Mouse (Mus musculus): ENCODE data around the gene Slc35g3. TPM values are rescaled to one million over a fixed set of nuclear protein-coding genes. Genes with fewer than 3 reads are reported as not detected.

Gene Slc35g3
- polyA plus RNA-seq, 1 experiment from 2014 or later: not detected

- TF ChIP-seq CTCF (IDR thresholded peaks at IDR 0.05; ENCODE audit: low read depth): no peak
- H3K9ac ChIP-seq (ENCODE audit: low read depth, low read length): no peak overlapping the region
- 0 out of 2 replicates have a peak, but pooled peaks cover 7% of the 10 kb centered on the region for H3K4me1 ChIP-seq (replicated peaks; ENCODE audit: insufficient read depth, low read length)
- H3K27me3 ChIP-seq (ENCODE audit: insufficient read depth, low read length): no peaks in the 10 kb centered on the region
- no peaks in the 10 kb centered on the region for H3K9me3 ChIP-seq (replicated peaks; ENCODE audit: low read length)
- ATAC-seq (replicated peaks; ENCODE audit: low FRiP score, low read depth) (no peak), DNase-seq (ENCODE audit: low spot score) (no peak)
- H3K27ac ChIP-seq: no peak overlapping the region
- no peaks in the 10 kb centered on the region for H3K36me3 ChIP-seq (ENCODE audit: insufficient read depth, low read length)
- H3K4me3 ChIP-seq (replicated peaks; ENCODE audit: low read depth, low read length): no peak overlapping the region
- WGBS: 60% methylated on average over 5 of the region's 5 CpGs
- no peak overlapping the region for H3K4me2 ChIP-seq (ENCODE audit: low read length)
Observed at GRCm38 (mm10) chr11:69791420-69791819, 29.7 kb upstream of the Slc35g3 start.

GRCm38 (mm10) chr11:69789431-69789830 is 27.7 kb upstream of the Slc35g3 start:
- H3K27ac ChIP-seq: no peak overlapping the region
- H3K9me3 ChIP-seq (replicated peaks; ENCODE audit: low read length): no peaks in the 10 kb centered on the region
- H3K27me3 ChIP-seq (ENCODE audit: insufficient read depth, low read length): no peaks in the 10 kb centered on the region
- no peak for TF ChIP-seq CTCF (IDR thresholded peaks at IDR 0.05; ENCODE audit: low read depth)
- 34% methylated on average over 5 of the region's 5 CpGs for WGBS
- no peak overlapping the region for H3K9ac ChIP-seq (ENCODE audit: low read depth, low read length)
- H3K4me1 ChIP-seq (replicated peaks; ENCODE audit: insufficient read depth, low read length): 0 out of 2 replicates have a peak, but pooled peaks cover 3% of the 10 kb centered on the region
- H3K36me3 ChIP-seq (ENCODE audit: insufficient read depth, low read length): no peaks in the 10 kb centered on the region
- no peak for ATAC-seq (replicated peaks; ENCODE audit: low FRiP score, low read depth)
- H3K4me3 ChIP-seq (replicated peaks; ENCODE audit: low read depth, low read length): no peak overlapping the region
- peak; percentile 44 for DNase-seq (ENCODE audit: low spot score)
- no peak overlapping the region for H3K4me2 ChIP-seq (ENCODE audit: low read length)

GRCm38 (mm10) chr11:69787306-69787705 is 25.5 kb upstream of the Slc35g3 start:
- no peak for ATAC-seq (replicated peaks; ENCODE audit: low FRiP score, low read depth)
- H3K9me3 ChIP-seq (replicated peaks; ENCODE audit: low read length): no peaks in the 10 kb centered on the region
- no peak overlapping the region for H3K27ac ChIP-seq
- H3K27me3 ChIP-seq (ENCODE audit: insufficient read depth, low read length): no peaks in the 10 kb centered on the region
- 92% methylated on average over 5 of the region's 5 CpGs for WGBS
- no peaks in the 10 kb centered on the region for H3K36me3 ChIP-seq (ENCODE audit: insufficient read depth, low read length)
- TF ChIP-seq CTCF (IDR thresholded peaks at IDR 0.05; ENCODE audit: low read depth): no peak
- H3K4me3 ChIP-seq (replicated peaks; ENCODE audit: low read depth, low read length): no peak overlapping the region
- DNase-seq (ENCODE audit: low spot score): no peak
- no peak overlapping the region for H3K9ac ChIP-seq (ENCODE audit: low read depth, low read length)
- 0 out of 2 replicates have a peak, but pooled peaks cover 3% of the 10 kb centered on the region for H3K4me1 ChIP-seq (replicated peaks; ENCODE audit: insufficient read depth, low read length)
- H3K4me2 ChIP-seq (ENCODE audit: low read length): no peak overlapping the region

- H3K36me3 ChIP-seq (ENCODE audit: insufficient read depth, low read length): no peaks in the 10 kb centered on the region
- TF ChIP-seq CTCF (IDR thresholded peaks at IDR 0.05; ENCODE audit: low read depth): no peak
- H3K9me3 ChIP-seq (replicated peaks; ENCODE audit: low read length): no peaks in the 10 kb centered on the region
- peak; percentile 39; the same call in 1 of the 2 replicates for ATAC-seq (replicated peaks; ENCODE audit: low FRiP score, low read depth)
- no peak overlapping the region for H3K27ac ChIP-seq
- no peaks in the 10 kb centered on the region for H3K27me3 ChIP-seq (ENCODE audit: insufficient read depth, low read length)
- peak overlapping the region; percentile 37 for H3K4me2 ChIP-seq (ENCODE audit: low read length)
- 37% methylated on average over 15 of the region's 15 CpGs for WGBS
- 0 out of 2 replicates have a peak, but pooled peaks cover 3% of the 10 kb centered on the region for H3K4me1 ChIP-seq (replicated peaks; ENCODE audit: insufficient read depth, low read length)
- peak; percentile 61 for DNase-seq (ENCODE audit: low spot score)
- no peak overlapping the region for H3K9ac ChIP-seq (ENCODE audit: low read depth, low read length)
- H3K4me3 ChIP-seq (replicated peaks; ENCODE audit: low read depth, low read length): no peak overlapping the region
Observed at GRCm38 (mm10) chr11:69784793-69785272, 23.1 kb upstream of the Slc35g3 start.

- WGBS: 26% methylated on average over 4 of the region's 4 CpGs
- peaks cover 14% of the 10 kb centered on the region for H3K4me1 ChIP-seq (replicated peaks; ENCODE audit: insufficient read depth, low read length)
- no peak overlapping the region for H3K4me3 ChIP-seq (replicated peaks; ENCODE audit: low read depth, low read length)
- ATAC-seq (replicated peaks; ENCODE audit: low FRiP score, low read depth): no peak
- no peak overlapping the region for H3K27ac ChIP-seq
- H3K9me3 ChIP-seq (replicated peaks; ENCODE audit: low read length): no peaks in the 10 kb centered on the region
- no peaks in the 10 kb centered on the region for H3K27me3 ChIP-seq (ENCODE audit: insufficient read depth, low read length)
- H3K9ac ChIP-seq (ENCODE audit: low read depth, low read length): no peak overlapping the region
- H3K4me2 ChIP-seq (ENCODE audit: low read length): no peak overlapping the region
- no peak for DNase-seq (ENCODE audit: low spot score)
- no peak for TF ChIP-seq CTCF (IDR thresholded peaks at IDR 0.05; ENCODE audit: low read depth)
- no peaks in the 10 kb centered on the region for H3K36me3 ChIP-seq (ENCODE audit: insufficient read depth, low read length)
Observed at GRCm38 (mm10) chr11:69781828-69782227, 20.1 kb upstream of the Slc35g3 start.

GRCm38 (mm10) chr11:69778985-69779384 is 17.2 kb upstream of the Slc35g3 start:
- 0 out of 2 replicates have a peak overlapping the region, but pooled peaks have one; percentile 15 for H3K4me2 ChIP-seq (ENCODE audit: low read length)
- no peak overlapping the region for H3K4me3 ChIP-seq (replicated peaks; ENCODE audit: low read depth, low read length)
- H3K36me3 ChIP-seq (ENCODE audit: insufficient read depth, low read length): no peaks in the 10 kb centered on the region
- H3K9me3 ChIP-seq (replicated peaks; ENCODE audit: low read length): no peaks in the 10 kb centered on the region
- ATAC-seq (replicated peaks; ENCODE audit: low FRiP score, low read depth) (no peak), DNase-seq (ENCODE audit: low spot score) (no peak)
- 66% methylated on average over 7 of the region's 7 CpGs for WGBS
- no peaks in the 10 kb centered on the region for H3K27me3 ChIP-seq (ENCODE audit: insufficient read depth, low read length)
- H3K9ac ChIP-seq (ENCODE audit: low read depth, low read length): no peak overlapping the region
- peaks cover 11% of the 10 kb centered on the region for H3K4me1 ChIP-seq (replicated peaks; ENCODE audit: insufficient read depth, low read length)
- no peak overlapping the region for H3K27ac ChIP-seq
- TF ChIP-seq CTCF (IDR thresholded peaks at IDR 0.05; ENCODE audit: low read depth): no peak

All from kidney, postnatal 0 days (tissue).